Mouse (Mus musculus): ENCODE data around the gene Ttc12. TPM values are rescaled to one million over a fixed set of nuclear protein-coding genes. Genes with fewer than 3 reads are reported as not detected.

Gene Ttc12
- polyA plus RNA-seq (2014; fragmentation: Illumina TruSeq; extraction: RNeasy Lipid Tissue Mini Kit (QIAGEN cat#74804)) = 8.6 TPM

GRCm38 (mm10) chr9:49485892-49486311 is at the start of gene Ttc12:
TSS of gene Ttc12 (minus strand) at chr9:49486225.

GRCm38 (mm10) chr9:49426921-49427320 is 59.1 kb downstream of the Ttc12 start, which contains the start of gene Ankk1:
TSS of gene Ankk1 (minus strand) at chr9:49427021.

Other genes with a start within 250 kb of the Ttc12 start
- not detected for gene Gm4894, start 235.7 kb downstream of the Ttc12 start, polyA plus RNA-seq (2014; fragmentation: Illumina TruSeq; extraction: RNeasy Lipid Tissue Mini Kit (QIAGEN cat#74804))
- gene Drd2, start 145.6 kb downstream of the Ttc12 start, polyA plus RNA-seq (2014; fragmentation: Illumina TruSeq; extraction: RNeasy Lipid Tissue Mini Kit (QIAGEN cat#74804)) = not detected
- gene Ankk1, start 59.2 kb downstream of the Ttc12 start, polyA plus RNA-seq (2014; fragmentation: Illumina TruSeq; extraction: RNeasy Lipid Tissue Mini Kit (QIAGEN cat#74804)) = not detected